Mouse (Mus musculus): ENCODE measurements around the gene Cd47. TPM values are rescaled to one million over a fixed set of nuclear protein-coding genes. Genes with fewer than 3 reads are reported as not detected.
A peak's percentile ranks its signal among the peaks of the same experiment; 100 is the strongest.

Cd47 gene
- polyA plus RNA-seq, 1 experiment from 2014 or later = 286 TPM

DNA sequence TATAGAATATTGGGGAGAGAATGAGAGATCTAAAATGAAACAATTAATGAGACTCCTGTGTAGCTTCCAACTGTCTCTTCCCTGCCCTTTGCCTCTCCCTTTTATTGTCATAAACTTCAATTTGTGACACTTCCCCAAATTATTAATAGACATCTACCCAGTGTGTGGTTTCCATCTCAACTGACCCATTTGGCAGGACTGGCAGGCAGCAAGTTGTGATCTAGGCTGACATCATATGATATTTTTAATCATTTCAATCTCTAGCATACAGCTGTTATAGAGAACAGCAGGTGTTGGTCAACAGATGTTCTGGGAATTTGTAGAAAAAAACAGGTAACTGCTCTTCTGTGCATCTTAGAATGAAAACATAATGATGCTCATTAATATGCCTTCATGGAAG is 17.0 kb upstream of the Cd47 start:
- no peak overlapping the region for H3K27ac ChIP-seq (ENCODE audit: low read depth)
- no peaks in the 10 kb centered on the region for H3K27me3 ChIP-seq (ENCODE audit: insufficient read depth, low read length)
- no peaks in the 10 kb centered on the region for H3K9me3 ChIP-seq (ENCODE audit: low read length)
- TF ChIP-seq CTCF (IDR thresholded peaks at IDR 0.05; ENCODE audit: low read depth) = no peak
- no peak for TF ChIP-seq EP300 (IDR thresholded peaks at IDR 0.05; ENCODE audit: low read depth)
- no peak for ATAC-seq
- H3K4me2 ChIP-seq (ENCODE audit: low read depth, low read length) = no peak overlapping the region
- no peak overlapping the region for H3K9ac ChIP-seq (replicated peaks)
- H3K4me3 ChIP-seq (ENCODE audit: low read depth, low read length) = no peak overlapping the region
- H3K4me1 ChIP-seq (ENCODE audit: insufficient read depth) = peaks cover 37% of the 10 kb centered on the region
- no peak for DNase-seq
- H3K36me3 ChIP-seq (replicated peaks; ENCODE audit: insufficient read depth, low read length) = no peaks in the 10 kb centered on the region

DNA sequence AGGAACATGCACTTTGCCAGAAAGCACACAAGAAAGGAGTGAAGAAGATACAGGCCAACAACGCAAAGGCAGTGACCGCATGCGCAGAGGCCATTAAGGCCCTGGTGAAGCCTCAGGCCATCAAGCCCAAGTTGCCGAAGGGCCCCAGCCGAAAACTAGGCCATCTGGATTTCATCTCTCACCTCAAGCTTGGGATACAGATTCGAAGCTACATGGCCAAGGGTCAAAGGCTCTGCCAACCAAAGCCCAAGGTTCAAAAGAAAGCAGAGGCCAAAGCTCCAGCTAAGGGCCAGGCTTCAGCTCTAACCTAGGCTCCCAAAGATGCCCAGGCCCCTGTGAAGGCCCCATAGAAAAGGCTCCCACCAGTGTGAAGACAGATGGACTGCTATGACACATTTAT is 14.2 kb upstream of the Cd47 start:
- TF ChIP-seq CTCF (IDR thresholded peaks at IDR 0.05; ENCODE audit: low read depth) (no peak), EP300 (IDR thresholded peaks at IDR 0.05; ENCODE audit: low read depth) (no peak)
- Histone ChIP-seq H3K36me3 (replicated peaks; ENCODE audit: insufficient read depth, low read length) (no peaks in the 10 kb centered on the region), H3K9ac (replicated peaks) (no peak overlapping the region), H3K9me3 (ENCODE audit: low read length) (no peaks in the 10 kb centered on the region), H3K4me2 (ENCODE audit: low read depth, low read length) (no peak overlapping the region), H3K27me3 (ENCODE audit: insufficient read depth, low read length) (no peaks in the 10 kb centered on the region), H3K27ac (ENCODE audit: low read depth) (no peak overlapping the region), H3K4me3 (ENCODE audit: low read depth, low read length) (no peak overlapping the region), H3K4me1 (ENCODE audit: insufficient read depth) (peaks cover 36% of the 10 kb centered on the region)
- DNase-seq = no peak
- 88% methylated on average over 6 of the region's 6 CpGs for WGBS (ENCODE audit: insufficient replicate concordance)
- ATAC-seq = no peak

DNA sequence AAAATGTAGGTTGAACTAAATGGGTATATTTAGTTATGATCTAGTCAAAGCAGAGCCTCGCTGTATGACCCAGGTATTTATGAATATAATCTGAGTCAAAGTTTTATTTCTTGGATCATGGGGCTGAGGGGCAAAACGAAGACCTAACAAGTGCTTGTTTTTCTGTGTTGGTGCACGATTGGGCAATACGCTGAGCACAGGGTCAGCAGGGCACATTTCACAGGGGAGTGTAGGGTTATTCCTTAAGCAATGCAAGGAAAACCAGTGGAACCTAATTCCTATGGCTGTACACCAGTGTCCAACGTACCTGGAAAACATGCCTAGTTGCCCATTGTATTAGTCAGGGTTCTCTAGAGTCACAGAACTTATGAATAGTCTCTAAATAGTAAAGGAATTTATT is 12.6 kb upstream of the Cd47 start:
- Histone ChIP-seq H3K36me3 (replicated peaks; ENCODE audit: insufficient read depth, low read length) (no peaks in the 10 kb centered on the region), H3K9ac (replicated peaks) (no peak overlapping the region), H3K4me2 (ENCODE audit: low read depth, low read length) (no peak overlapping the region; the same call in 1 of the 2 replicates), H3K4me1 (ENCODE audit: insufficient read depth) (peaks cover 38% of the 10 kb centered on the region), H3K9me3 (ENCODE audit: low read length) (no peaks in the 10 kb centered on the region), H3K27me3 (ENCODE audit: insufficient read depth, low read length) (no peaks in the 10 kb centered on the region), H3K27ac (ENCODE audit: low read depth) (peak overlapping the region; percentile 40; the same call in 1 of the 2 replicates), H3K4me3 (ENCODE audit: low read depth, low read length) (no peak overlapping the region)
- TF ChIP-seq CTCF (IDR thresholded peaks at IDR 0.05; ENCODE audit: low read depth) (no peak), EP300 (IDR thresholded peaks at IDR 0.05; ENCODE audit: low read depth) (no peak)
- 81% methylated on average over 5 of the region's 5 CpGs for WGBS (ENCODE audit: insufficient replicate concordance)
- DNase-seq = no peak
- ATAC-seq = peak; percentile 66; the same call in 1 of the 2 replicates

DNA sequence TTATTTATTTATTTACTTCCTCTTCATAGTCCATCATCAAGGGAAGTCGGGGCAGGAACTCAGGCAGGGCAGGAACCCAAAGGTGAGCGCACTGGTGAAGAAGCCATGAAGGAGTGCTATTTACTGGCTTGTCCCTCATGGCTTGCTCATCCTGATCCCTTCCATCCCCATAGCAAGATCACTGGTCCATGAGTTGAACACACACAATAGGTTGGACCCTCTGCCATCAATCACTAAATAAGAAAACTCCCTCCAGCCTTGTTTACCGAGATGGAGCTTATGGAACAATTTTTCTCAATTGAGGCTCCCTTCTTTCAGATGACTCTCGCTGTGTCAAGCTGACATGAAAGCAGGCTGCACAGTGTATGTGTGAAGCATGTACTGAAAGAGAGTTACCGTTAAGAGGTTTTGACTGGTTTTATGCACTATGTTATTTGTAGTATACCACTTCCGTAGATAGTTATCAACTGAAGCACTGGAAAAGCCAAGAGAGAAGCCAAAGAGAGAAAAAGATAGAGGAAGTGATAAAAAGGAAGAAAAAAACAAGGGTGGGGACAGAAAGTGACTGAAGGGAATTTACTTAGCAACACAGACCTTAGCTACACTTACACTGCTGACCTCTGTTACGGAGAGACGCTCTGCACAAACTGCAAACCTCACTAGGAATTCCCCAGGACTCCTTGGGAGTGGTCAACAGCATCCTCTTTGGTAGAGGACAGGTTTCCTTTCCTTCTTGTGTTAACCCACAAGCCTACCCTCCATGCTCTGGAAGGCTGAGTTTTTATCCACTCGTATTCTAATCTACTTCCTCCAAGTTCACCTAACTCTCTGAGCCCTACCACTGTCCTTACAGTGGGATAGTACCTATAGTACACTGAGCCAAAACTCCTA is 9.5 kb upstream of the Cd47 start:
- Histone ChIP-seq H3K4me1 (ENCODE audit: insufficient read depth) (peaks cover 41% of the 10 kb centered on the region), H3K9me3 (ENCODE audit: low read length) (no peaks in the 10 kb centered on the region), H3K27me3 (ENCODE audit: insufficient read depth, low read length) (no peaks in the 10 kb centered on the region), H3K36me3 (replicated peaks; ENCODE audit: insufficient read depth, low read length) (no peaks in the 10 kb centered on the region), H3K4me2 (ENCODE audit: low read depth, low read length) (peak overlapping the region; percentile 20), H3K9ac (replicated peaks) (no peak overlapping the region; the same call in 1 of the 2 replicates), H3K4me3 (ENCODE audit: low read depth, low read length) (no peak overlapping the region), H3K27ac (ENCODE audit: low read depth) (peak overlapping the region; percentile 66)
- DNase-seq = no peak
- no peak for TF ChIP-seq CTCF (IDR thresholded peaks at IDR 0.05; ENCODE audit: low read depth)
- no peak for TF ChIP-seq EP300 (IDR thresholded peaks at IDR 0.05; ENCODE audit: low read depth)
- peak; percentile 30; the same call in 1 of the 2 replicates for ATAC-seq
- 48% methylated on average over 9 of the region's 9 CpGs for WGBS (ENCODE audit: insufficient replicate concordance)

DNA sequence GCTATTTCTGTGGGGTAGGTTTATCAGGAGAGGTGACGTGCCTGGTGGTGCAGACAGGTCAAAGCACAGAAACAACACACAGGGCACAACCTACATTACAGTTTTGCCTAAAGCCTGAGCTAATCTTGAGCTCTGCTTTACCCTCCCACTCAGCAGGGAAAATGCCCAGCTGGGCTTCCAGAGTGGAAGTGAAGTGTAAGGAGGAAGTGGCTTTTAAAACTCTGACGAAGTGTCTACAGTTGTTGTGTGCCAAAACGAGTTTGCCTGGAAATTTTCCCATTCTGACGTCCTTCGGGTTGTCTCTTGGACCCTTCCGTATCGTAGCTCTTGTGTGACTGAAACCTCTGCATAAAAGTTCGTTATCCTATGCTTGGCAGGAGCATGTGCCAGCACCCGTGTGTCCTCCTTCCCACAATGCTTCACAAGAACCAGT is 7.9 kb upstream of the Cd47 start:
- 44% methylated on average over 9 of the region's 9 CpGs for WGBS (ENCODE audit: insufficient replicate concordance)
- H3K27ac ChIP-seq (ENCODE audit: low read depth) = peak overlapping the region; percentile 66
- H3K36me3 ChIP-seq (replicated peaks; ENCODE audit: insufficient read depth, low read length) = no peaks in the 10 kb centered on the region
- no peaks in the 10 kb centered on the region for H3K27me3 ChIP-seq (ENCODE audit: insufficient read depth, low read length)
- ATAC-seq = peak; percentile 47
- no peak overlapping the region for H3K4me3 ChIP-seq (ENCODE audit: low read depth, low read length)
- TF ChIP-seq CTCF (IDR thresholded peaks at IDR 0.05; ENCODE audit: low read depth) = no peak
- no peak for TF ChIP-seq EP300 (IDR thresholded peaks at IDR 0.05; ENCODE audit: low read depth)
- H3K9ac ChIP-seq (replicated peaks) = peak overlapping the region; percentile 58
- peak overlapping the region; percentile 2; the same call in 1 of the 2 replicates for H3K4me2 ChIP-seq (ENCODE audit: low read depth, low read length)
- peaks cover 47% of the 10 kb centered on the region for H3K4me1 ChIP-seq (ENCODE audit: insufficient read depth)
- no peak for DNase-seq
- H3K9me3 ChIP-seq (ENCODE audit: low read length) = no peaks in the 10 kb centered on the region

DNA sequence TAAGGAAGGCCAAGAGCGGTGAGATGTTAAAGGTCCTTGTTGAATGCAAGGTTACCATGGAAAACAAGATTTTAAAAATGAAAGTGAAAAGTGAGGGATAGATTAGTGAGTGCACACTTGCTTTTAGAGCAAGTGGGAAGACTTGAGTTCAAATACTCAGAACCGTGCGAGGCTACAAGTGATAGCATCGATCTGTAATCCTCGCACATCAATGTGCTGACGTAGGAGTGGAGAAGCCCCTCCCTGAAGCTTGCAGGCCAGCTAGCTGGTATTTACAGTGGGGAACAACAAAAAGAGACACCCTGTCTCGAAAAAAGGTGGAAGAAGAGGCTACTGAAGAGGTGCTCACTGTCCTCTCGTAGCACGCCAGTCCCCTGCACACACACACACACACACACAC is 6.7 kb upstream of the Cd47 start:
- no peak for TF ChIP-seq EP300 (IDR thresholded peaks at IDR 0.05; ENCODE audit: low read depth)
- no peak for TF ChIP-seq CTCF (IDR thresholded peaks at IDR 0.05; ENCODE audit: low read depth)
- Histone ChIP-seq H3K4me2 (ENCODE audit: low read depth, low read length) (no peak overlapping the region), H3K27me3 (ENCODE audit: insufficient read depth, low read length) (no peaks in the 10 kb centered on the region), H3K27ac (ENCODE audit: low read depth) (no peak overlapping the region), H3K9me3 (ENCODE audit: low read length) (no peaks in the 10 kb centered on the region), H3K9ac (replicated peaks) (no peak overlapping the region), H3K36me3 (replicated peaks; ENCODE audit: insufficient read depth, low read length) (no peaks in the 10 kb centered on the region), H3K4me3 (ENCODE audit: low read depth, low read length) (no peak overlapping the region), H3K4me1 (ENCODE audit: insufficient read depth) (peaks cover 51% of the 10 kb centered on the region)
- 84% methylated on average over 9 of the region's 9 CpGs for WGBS (ENCODE audit: insufficient replicate concordance)
- ATAC-seq (no peak), DNase-seq (no peak)

Data from liver, postnatal 0 days (tissue).